Mouse (Mus musculus) right cerebral cortex, postnatal 14 days (tissue): Measurements from ENCODE around the gene Cntnap5c.
"Not testable (repeated sequence)": the region's sequence is repeated elsewhere in the genome, so short reads cannot be mapped to it uniquely, and the experiment has no call there.

ENCODE experiments used
- DNase-seq: peaks from one replicate; pipeline ENCODE4 v3.0.0; 2022

The Cntnap5c gene

DNA sequence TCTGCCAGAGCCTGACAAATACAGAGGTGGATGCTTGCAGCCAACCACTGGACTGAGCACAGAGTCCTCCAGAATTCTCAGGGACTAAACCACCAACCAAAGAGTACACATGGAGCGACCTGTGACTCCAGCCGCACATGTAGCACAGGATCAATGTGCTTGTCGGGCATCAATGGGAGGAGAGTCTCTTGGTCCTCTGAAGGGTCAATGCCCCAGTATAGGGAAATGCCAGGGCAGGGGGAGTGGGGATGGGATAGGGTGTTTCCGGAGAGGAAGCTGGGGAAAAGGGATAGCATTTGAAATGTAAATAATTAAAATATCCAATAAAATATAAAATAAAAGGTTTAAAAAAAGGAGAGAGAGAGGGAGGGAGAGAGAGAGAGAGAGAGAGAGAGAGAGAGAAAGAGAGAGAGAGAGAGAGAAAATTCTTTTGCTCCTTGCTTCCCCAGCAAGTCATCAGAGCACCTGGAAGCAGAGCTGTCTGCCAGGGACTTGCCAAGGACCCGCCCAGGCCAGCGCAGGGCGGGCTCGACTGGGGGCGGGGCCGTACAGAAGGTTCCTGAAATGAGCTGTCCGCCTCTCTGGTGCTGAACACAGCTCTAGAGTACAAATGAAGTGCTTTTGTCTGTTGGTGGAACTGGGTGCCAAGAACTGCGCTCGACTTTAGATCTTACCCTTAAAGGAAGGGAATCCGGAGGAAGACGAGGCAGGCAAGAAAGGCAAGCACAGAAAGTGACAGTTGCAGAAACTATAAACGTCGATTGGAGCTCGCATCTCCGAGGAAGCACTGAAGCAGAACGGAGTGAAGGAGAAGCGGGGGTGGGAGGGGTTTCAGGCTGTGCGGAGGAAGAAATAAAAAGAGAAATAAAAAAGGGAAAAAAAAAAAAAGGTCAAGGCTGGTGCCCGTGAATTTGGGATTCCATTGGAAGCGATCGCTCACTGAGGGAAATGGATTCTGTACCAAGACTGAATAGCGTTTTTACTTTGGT lies at the start of gene Cntnap5c:
TSS of gene Cntnap5c (plus strand) at position 949 of the 989 bp plus-strand sequence.
- DNase-seq, result peak; percentile 24

GRCm38 (mm10) chr17:57742119-57742518 lies 27.3 kb upstream of the Cntnap5c start, which contains the start of gene Gm21834:
TSS of gene Gm21834 (minus strand) at chr17:57742219.
- no peak for DNase-seq

GRCm38 (mm10) chr17:57758033-57758432 lies 11.3 kb upstream of the Cntnap5c start:
- no peak for DNase-seq

DNA sequence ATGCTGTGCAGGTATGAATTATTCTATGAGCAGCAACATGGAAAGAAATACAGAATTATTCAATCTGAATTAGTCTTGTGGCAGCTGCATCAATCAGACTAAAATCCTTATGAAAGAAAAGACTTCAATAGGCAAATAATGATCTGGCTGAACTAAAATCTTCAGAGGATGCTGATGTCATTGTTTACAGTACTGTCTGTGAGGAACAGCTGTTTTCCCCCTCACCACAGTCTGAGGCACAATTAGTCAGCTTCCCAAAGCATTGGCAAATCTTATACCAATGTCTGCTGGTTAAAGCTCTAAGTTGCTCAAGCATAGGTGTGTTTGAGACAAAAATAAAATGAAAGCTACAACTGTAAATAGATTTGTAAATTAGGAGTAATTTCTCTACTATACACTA lies 2.1 kb upstream of the Cntnap5c start:
- no peak for DNase-seq

GRCm38 (mm10) chr17:57770904-57771303 lies 1.5 kb downstream of the Cntnap5c start:
- no peak for DNase-seq

DNA sequence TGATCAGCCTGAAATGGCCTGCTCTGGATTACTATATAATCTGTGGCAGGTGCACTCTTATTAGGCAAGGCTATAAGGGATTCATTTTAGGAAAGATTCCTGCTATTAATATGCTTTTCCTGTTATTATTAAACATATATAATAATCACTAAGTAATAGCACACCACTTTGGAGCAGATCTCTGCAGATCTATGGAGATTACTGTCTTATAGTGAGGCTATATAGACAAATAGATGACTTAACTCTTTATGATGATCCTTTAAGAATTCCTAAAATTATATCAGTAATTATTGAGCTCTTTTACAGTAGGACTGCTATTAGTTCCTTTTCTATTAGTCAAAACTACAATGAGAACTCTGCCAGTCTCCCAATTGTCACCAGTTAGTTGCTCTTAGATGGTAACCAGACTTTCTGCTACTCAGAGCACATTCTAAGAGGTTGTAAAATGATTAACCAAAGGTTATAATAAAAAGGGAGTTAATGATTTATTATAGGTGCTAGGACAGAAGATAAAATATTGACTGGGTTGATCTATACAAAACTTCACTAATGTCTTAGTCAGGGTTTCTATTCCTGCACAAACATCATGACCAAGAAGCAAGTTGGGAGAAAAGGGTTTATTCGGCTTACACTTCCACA lies 18.9 kb downstream of the Cntnap5c start:
- no peak for DNase-seq

DNA sequence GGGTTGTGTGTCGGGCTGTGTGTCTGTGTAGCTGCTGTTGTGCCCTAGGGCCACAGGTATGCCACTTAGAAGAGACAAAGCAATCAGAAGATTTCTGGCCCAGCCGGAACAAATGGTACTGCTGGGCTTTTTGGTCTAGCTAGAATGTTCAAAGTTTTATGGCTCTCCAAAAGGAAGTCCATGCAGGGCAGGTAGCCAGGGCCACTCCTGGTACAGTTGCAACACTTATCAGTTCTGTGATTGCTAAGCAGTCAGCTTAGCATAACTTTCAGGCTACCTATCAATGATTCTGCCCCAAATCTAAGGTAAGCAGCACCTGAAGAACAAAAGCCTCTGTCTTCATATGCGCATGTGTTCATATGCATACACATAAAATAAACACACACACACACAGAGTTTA lies 26.0 kb downstream of the Cntnap5c start:
- DNase-seq, result no peak

DNA sequence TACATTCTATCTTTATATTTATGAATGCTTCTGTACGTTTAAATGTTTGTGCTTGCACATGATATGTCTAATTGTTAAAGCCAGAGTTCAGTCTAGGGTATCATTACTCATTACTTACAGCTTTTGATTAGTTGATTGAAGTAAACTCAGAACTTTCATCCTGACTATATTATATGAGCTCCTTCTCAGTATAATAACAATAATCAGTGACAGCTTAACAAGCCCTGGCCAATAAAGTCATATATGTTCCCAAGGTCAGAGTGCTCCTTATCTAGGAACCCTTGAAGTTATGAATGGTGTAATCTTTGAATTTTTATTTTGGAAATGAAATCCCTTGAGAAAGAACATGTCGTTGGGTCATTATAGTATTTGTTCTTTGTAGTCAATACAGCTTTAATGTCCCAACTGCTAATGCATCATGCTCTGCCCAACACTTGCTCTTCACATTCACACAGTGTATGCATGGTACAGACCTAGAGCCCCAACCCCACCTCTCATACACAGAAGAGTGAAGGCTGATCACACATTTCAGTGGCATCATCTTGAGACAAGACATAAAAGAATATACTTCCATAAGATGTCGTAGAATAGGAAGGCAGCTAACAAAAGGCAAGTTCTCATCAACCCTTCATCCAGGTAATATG lies 27.4 kb downstream of the Cntnap5c start:
- no peak for DNase-seq

GRCm38 (mm10) chr17:57799414-57799985 lies 30.1 kb downstream of the Cntnap5c start:
- DNase-seq, result no peak

DNA sequence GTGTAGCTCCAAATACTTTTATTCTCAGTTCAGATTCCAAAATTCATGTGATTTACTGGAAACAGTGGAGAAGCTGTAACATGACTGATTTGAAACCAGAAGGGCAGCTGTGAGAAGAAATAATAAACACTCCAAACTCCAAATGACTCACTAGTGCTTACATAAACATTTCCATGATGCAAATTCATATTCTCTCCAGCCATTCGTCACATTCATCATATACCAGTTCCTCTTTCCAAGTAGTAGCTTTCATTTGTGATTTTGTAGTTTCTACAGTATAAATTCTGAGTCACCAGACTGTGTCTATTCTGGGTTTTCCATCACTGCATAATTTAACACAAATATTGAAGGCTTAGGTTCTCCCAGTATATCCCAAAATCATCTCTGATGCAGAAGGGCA lies 31.8 kb downstream of the Cntnap5c start:
- DNase-seq, result no peak

DNA sequence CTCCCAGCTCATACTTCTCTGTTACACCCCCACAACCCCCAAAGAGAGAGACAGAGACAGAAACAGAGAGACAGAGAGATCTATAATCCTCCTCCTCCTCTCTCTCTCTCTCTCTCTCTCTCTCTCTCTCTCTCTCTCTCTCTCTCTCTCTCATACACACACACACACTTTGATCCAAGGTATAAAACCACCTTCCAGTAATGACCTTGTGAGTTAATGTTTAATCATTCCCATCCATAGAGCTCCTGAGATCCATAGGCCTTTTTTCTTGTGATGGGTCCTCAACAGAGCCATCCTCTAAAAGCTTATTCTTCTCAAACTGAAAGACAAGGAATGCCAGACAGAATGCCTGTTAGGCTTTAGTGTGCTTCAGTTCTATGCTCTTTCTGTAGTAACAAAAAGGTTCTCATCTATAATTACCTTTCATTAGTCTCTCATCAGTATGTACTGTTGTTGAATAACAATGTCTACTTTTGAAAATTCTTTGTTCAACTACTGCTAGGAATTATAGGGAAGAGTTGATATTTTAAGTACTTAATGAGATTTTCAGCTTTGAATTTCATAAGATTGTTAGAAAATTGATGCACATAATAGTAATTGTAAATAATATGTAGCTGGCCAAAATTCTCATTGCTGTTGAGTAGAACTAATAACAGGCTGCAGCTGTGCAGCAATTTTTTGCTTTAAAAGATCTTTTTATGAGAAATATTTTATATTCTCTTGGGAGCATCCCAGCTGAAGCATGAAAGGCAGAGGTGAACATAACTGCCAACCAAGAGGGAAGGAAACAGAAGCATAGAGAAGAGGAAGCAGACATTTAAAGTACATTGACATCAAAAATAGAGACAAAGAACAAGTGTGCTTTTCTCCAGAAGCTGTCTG lies 68.0 kb downstream of the Cntnap5c start:
- DNase-seq, result no peak

- not testable (repeated sequence) for DNase-seq
Measured at GRCm38 (mm10) chr17:57855811-57856210, 86.4 kb downstream of the Cntnap5c start.

GRCm38 (mm10) chr17:57865996-57866395 lies 96.6 kb downstream of the Cntnap5c start:
- no peak for DNase-seq

DNA sequence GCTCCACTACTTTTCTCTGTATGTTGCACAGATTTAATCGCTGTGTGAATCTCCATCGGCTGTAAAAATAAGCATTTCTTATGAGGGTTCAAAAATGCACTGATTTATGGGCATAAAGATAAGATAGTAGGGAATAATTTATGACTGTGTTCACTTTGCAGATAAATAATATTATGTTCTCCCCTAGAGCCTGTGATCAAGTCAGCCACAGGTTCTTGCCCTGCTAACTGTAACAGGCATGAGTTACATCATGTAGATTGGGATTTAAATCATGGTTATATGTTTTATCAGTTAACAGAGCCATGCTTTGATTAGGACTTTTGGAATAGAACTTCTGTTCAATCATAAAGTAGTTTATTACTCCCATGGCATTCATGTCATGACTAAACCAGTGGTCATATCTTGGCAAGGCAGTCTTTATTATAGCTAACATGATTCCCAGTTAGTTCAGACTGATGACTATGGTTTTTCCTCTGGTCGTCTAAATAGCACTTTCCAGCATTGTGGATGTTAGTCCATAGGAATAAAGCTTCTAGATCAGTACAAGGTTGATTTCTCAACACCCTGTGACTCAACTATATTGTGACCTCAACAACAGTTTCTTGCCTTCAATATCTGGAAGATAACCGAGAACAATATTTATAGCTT lies 118.5 kb downstream of the Cntnap5c start:
- no peak for DNase-seq

DNA sequence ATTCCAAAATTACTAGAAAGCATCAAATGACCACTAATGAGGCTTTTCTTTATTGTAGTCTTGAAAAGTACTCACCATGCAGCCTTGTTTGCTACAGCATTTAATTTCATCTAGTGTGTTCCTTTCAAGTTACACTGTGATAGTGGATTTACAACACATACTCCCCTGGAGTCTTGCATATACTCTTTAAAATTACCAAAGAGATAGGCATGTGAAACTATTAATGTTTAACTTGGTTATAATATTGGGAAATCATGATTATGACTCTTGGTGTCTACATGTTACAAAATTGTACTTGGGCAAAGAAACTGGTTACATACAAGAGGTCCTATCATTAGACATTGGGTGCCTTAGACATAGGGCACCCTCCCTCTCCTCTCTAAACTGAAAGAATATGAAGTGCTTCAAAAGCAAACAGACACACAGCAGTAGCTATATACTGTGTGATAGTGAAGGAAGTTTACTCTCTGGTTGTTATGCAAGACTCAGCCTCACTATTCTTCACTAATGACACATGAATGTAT lies 142.5 kb downstream of the Cntnap5c start:
- DNase-seq, result no peak

DNA sequence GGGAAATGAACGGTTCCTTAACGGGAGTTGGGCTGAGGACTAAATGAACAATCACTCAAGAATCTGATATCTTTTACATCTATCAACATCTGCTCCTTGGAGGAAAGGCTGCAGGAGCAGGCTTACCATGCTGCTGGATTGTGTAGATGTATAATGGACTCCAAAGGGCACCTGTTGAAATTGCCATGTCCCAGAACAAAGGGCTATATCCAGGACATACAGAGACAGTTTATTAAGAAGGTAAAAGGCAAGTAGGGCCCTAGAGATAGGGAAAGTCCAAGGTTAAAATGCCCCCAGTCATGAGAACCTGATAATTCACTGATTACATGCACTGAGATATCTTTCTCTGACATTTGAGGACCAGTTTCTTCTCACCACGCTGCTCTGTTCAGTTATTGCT lies 214.9 kb downstream of the Cntnap5c start:
- DNase-seq, result no peak

GRCm38 (mm10) chr17:57988420-57988819 lies 219.1 kb downstream of the Cntnap5c start:
- DNase-seq, result peak; percentile 8

- DNase-seq, result no peak
Measured at GRCm38 (mm10) chr17:57996461-57996860, 227.1 kb downstream of the Cntnap5c start.

- DNase-seq, result no peak
Measured at GRCm38 (mm10) chr17:57999080-57999479, 229.7 kb downstream of the Cntnap5c start.

DNA sequence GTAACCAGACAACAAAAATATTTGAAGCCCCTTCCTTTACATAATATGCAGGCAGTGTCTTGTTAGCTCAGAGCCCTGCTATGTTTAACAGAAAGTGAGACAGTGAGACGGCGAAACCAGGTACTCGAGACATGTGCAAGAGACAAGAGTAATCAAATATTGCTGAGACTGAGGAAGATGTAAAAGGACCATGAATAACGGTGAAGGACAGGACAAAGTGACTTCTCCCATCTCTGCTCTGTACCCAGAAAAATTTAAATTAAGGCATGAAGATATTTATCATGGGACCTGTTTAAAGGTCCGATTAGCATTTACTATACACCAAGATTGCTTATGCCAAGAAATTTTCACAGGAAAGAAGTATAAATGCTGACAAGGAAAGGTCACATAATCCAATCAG lies 233.5 kb downstream of the Cntnap5c start:
- no peak for DNase-seq

GRCm38 (mm10) chr17:58003322-58003721 lies 234.0 kb downstream of the Cntnap5c start:
- no peak for DNase-seq
